Comparison of ENCODE assay signal across 9 mouse cellular contexts in the genomic region with DNA sequence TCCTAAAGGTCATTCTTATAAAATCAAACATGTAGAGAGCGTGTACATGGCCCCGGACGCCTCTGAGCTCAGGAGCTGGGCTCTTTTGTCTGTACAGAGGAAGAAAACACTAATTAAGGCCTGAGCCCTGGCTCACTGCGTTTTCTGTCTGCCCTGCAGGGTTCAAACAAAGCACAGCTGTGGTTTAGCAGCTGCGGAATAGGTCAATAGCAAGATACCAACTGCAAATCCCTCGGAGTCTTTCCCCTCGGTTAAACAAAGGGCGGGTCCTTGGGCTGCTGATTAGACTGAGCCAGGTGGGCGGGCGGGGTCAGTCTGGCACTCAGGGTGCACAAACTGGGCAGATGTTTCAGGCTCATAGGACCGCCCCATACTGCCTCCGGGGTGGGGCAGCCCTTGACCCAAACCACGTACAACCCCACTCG. TPM values are rescaled to one million over a fixed set of nuclear protein-coding genes. Genes with fewer than 3 reads are reported as not detected.
DNase-seq lines count a peak whose midpoint lies in the region; ATAC-seq and TF ChIP-seq lines count a peak whose summit lies in the region.
"Had no signal": no experiment of that assay in that cellular context is flagged by ENCODE, and none has a peak within 500 bp of the region (broad histone marks: within the 10 kb centered on the region; RNA-seq: fewer than 3 reads in every experiment).

No protein-coding gene starts in this region.

- peak; percentile 20 to 29 for DNase-seq in lung, adult 18-20 months
- DNase-seq in lung, postnatal 14 days = no peak
- DNase-seq in liver, embryonic 13.5 days = peak; percentile 13
- peak; percentile 3 to 33 for DNase-seq in spleen, adult 2 months (ENCODE audit: low read depth in 1 of 2, low spot score in 2 of 2)
- no peak for DNase-seq in frontal cortex, postnatal 14 days (ENCODE audit: low spot score in 2 of 2)
- no peak for DNase-seq in right cerebral cortex, postnatal 14 days
- no peak for DNase-seq in c-Kit-positive CD71-positive TER-119-positive erythroid progenitor cells, embryonic 14.5 days (ENCODE audit: low spot score)

- no peak for TF ChIP-seq CTCF in spleen, adult 2 months (IDR thresholded peaks at IDR 0.05; ENCODE audit: extremely low read depth, insufficient read depth, insufficient read length, insufficient replicate concordance)

- H3K27me3 ChIP-seq in forebrain, embryonic 12.5 days = no peaks in the 10 kb centered on the region
- no peaks in the 10 kb centered on the region for H3K27me3 ChIP-seq in liver, embryonic 13.5 days
- H3K27me3 ChIP-seq in spleen, adult 2 months (ENCODE audit: control insufficient read depth, insufficient read depth, low read length) = no peaks in the 10 kb centered on the region

- no peak overlapping the region for H3K9ac ChIP-seq in forebrain, embryonic 12.5 days
- H3K9ac ChIP-seq in liver, embryonic 13.5 days = no peak overlapping the region

- no peaks in the 10 kb centered on the region for H3K9me3 ChIP-seq in forebrain, embryonic 12.5 days
- H3K9me3 ChIP-seq in liver, embryonic 13.5 days (replicated peaks) = no peaks in the 10 kb centered on the region
- H3K9me3 ChIP-seq: G1E had no signal

- peak; percentile 67 for ATAC-seq in forebrain, embryonic 12.5 days (ENCODE audit: low FRiP score)
- ATAC-seq in liver, embryonic 13.5 days (ENCODE audit: low read depth) = peak; percentile 75

- peak overlapping the region; percentile 6; the same call in 1 of the 2 replicates for H3K4me2 ChIP-seq in forebrain, embryonic 12.5 days
- H3K4me2 ChIP-seq in liver, embryonic 13.5 days = no peak overlapping the region

- WGBS in forebrain, embryonic 12.5 days = 12% methylated on average over 14 of the region's 14 CpGs
- 36% methylated on average over 14 of the region's 14 CpGs for WGBS in liver, embryonic 13.5 days (ENCODE audit: insufficient replicate concordance)
- WGBS in spleen, adult 2 months = 48% methylated on average over 14 of the region's 14 CpGs

- H3K4me3 ChIP-seq in forebrain, embryonic 12.5 days (replicated peaks) = no peak overlapping the region
- no peak overlapping the region for H3K4me3 ChIP-seq in liver, embryonic 13.5 days (replicated peaks)
- H3K4me3 ChIP-seq in spleen, adult 2 months (ENCODE audit: extremely low read depth, insufficient read depth, insufficient read length) = no peak overlapping the region

- H3K27ac ChIP-seq in forebrain, embryonic 12.5 days = no peak overlapping the region
- no peak overlapping the region for H3K27ac ChIP-seq in liver, embryonic 13.5 days
- H3K27ac ChIP-seq in spleen, adult 2 months (ENCODE audit: insufficient read depth, low read length) = no peak overlapping the region

- no peak for TF ChIP-seq POLR2A in spleen, adult 2 months (IDR thresholded peaks at IDR 0.05; ENCODE audit: low read depth, low read length)

- peaks cover 12% of the 10 kb centered on the region for H3K4me1 ChIP-seq in forebrain, embryonic 12.5 days
- peaks cover 13% of the 10 kb centered on the region for H3K4me1 ChIP-seq in liver, embryonic 13.5 days (replicated peaks)
- 0 out of 2 replicates have a peak, but pooled peaks cover 2% of the 10 kb centered on the region for H3K4me1 ChIP-seq in spleen, adult 2 months (ENCODE audit: control insufficient read depth, insufficient read depth, insufficient read length)

- H3K36me3 ChIP-seq in forebrain, embryonic 12.5 days (replicated peaks) = no peaks in the 10 kb centered on the region
- no peaks in the 10 kb centered on the region for H3K36me3 ChIP-seq in liver, embryonic 13.5 days
- H3K36me3 ChIP-seq in spleen, adult 2 months (ENCODE audit: control insufficient read depth, insufficient read depth, low read length) = no peaks in the 10 kb centered on the region
- H3K36me3 ChIP-seq: G1E had no signal

RNA-seq across cellular contexts. Expression of a gene that starts 28.7 kb away (rescaled TPM):
- polyA plus RNA-seq in forebrain, embryonic 12.5 days (2016; fragmentation: Nextera tagmentation; extraction: Ambion mirVana) = 44.9 and 48.4 TPM in 2 replicates
- 9.6 and 11.5 TPM in 2 replicates for polyA plus RNA-seq in liver, embryonic 13.5 days (2015; fragmentation: Nextera tagmentation; extraction: Ambion mirVana)
- polyA plus RNA-seq in spleen, adult 2 months (2012; rRNA removed) = 13.4 and 16.0 TPM in 2 replicates

RNA-seq across cellular contexts. Expression of a gene that starts 51.7 kb away (rescaled TPM):
- polyA plus RNA-seq in forebrain, embryonic 12.5 days (2016; fragmentation: Nextera tagmentation; extraction: Ambion mirVana) = not detected in 2 replicates
- polyA plus RNA-seq in liver, embryonic 13.5 days (2015; fragmentation: Nextera tagmentation; extraction: Ambion mirVana) = not detected in 2 replicates
- not detected in 2 replicates for polyA plus RNA-seq in spleen, adult 2 months (2012; rRNA removed)
- polyA plus RNA-seq: G1E had no signal

Comparison
In these comparisons a context has a peak if more than half of its experiments do, and no peak if none do; other contexts are left out.
1. DNase-seq: peak in lung, adult 18-20 months (2 of 2), liver, embryonic 13.5 days (single experiment) and spleen, adult 2 months (2 of 2); none in lung, postnatal 14 days (single experiment), frontal cortex, postnatal 14 days (0 of 2), right cerebral cortex, postnatal 14 days (single experiment) and c-Kit-positive CD71-positive TER-119-positive erythroid progenitor cells, embryonic 14.5 days (single experiment).